Mouse (Mus musculus) retina, postnatal 1 day (tissue): Measurements from ENCODE around the gene Epsti1.
"Not testable (repeated sequence)": the region's sequence is repeated elsewhere in the genome, so short reads cannot be mapped to it uniquely, and the experiment has no call there.

Experiments used
- DNase-seq: peaks from one replicate; pipeline ENCODE4 v3.0.0-alpha.2; 2012

The Epsti1 gene

GRCm38 (mm10) chr14:77904171-77904762, at the start of gene Epsti1:
Gene Epsti1 (plus strand): TSS chr14:77904239.
- DNase-seq = no peak

- no peak for DNase-seq
Observed at GRCm38 (mm10) chr14:77859894-77860293, 44.1 kb upstream of the Epsti1 start.

GRCm38 (mm10) chr14:77860841-77861560, 43.0 kb upstream of the Epsti1 start:
- no peak for DNase-seq

- DNase-seq = no peak
Observed at GRCm38 (mm10) chr14:77864051-77864450, 40.0 kb upstream of the Epsti1 start.

GRCm38 (mm10) chr14:77864510-77864909, 39.5 kb upstream of the Epsti1 start:
- DNase-seq = no peak

- no peak for DNase-seq
Observed at GRCm38 (mm10) chr14:77867601-77868000, 36.4 kb upstream of the Epsti1 start.

- DNase-seq = no peak
Observed at GRCm38 (mm10) chr14:77870926-77871325, 33.1 kb upstream of the Epsti1 start.

- no peak for DNase-seq
Observed at GRCm38 (mm10) chr14:77871380-77871975, 32.6 kb upstream of the Epsti1 start.

GRCm38 (mm10) chr14:77874304-77875241, 29.5 kb upstream of the Epsti1 start, which contains the start of gene Dnajc15:
Gene Dnajc15 (minus strand): TSS chr14:77875125.
- peak; percentile 92 for DNase-seq

- DNase-seq = peak; percentile 50
Observed at GRCm38 (mm10) chr14:77876199-77876598, 27.8 kb upstream of the Epsti1 start.

- DNase-seq = not testable (repeated sequence)
Observed at GRCm38 (mm10) chr14:77877876-77878275, 26.2 kb upstream of the Epsti1 start.

GRCm38 (mm10) chr14:77881998-77882397, 22.0 kb upstream of the Epsti1 start:
- no peak for DNase-seq

- DNase-seq = peak; percentile 74
Observed at GRCm38 (mm10) chr14:77882669-77883068, 21.4 kb upstream of the Epsti1 start.

GRCm38 (mm10) chr14:77886376-77886775, 17.7 kb upstream of the Epsti1 start:
- DNase-seq = no peak

GRCm38 (mm10) chr14:77886941-77887340, 17.1 kb upstream of the Epsti1 start:
- no peak for DNase-seq

- DNase-seq = no peak
Observed at GRCm38 (mm10) chr14:77889911-77890310, 14.1 kb upstream of the Epsti1 start.

- DNase-seq = no peak
Observed at GRCm38 (mm10) chr14:77895951-77896350, 8.1 kb upstream of the Epsti1 start.

GRCm38 (mm10) chr14:77902541-77902940, 1.5 kb upstream of the Epsti1 start:
- no peak for DNase-seq

- no peak for DNase-seq
Observed at GRCm38 (mm10) chr14:77905466-77905865, 1.4 kb downstream of the Epsti1 start.

- no peak for DNase-seq
Observed at GRCm38 (mm10) chr14:77906586-77906985, 2.5 kb downstream of the Epsti1 start.

- no peak for DNase-seq
Observed at GRCm38 (mm10) chr14:77915776-77916175, 11.7 kb downstream of the Epsti1 start.

GRCm38 (mm10) chr14:77921641-77922040, 17.6 kb downstream of the Epsti1 start:
- no peak for DNase-seq
